Mouse (Mus musculus): ENCODE data around the gene Natd1.

Gene Natd1

GRCm38 (mm10) chr11:60914491-60914890 lies at the start of gene Natd1:
Natd1 (minus strand) TSS chr11:60914750.
- in situ Hi-C loops (cut with MboI, MseI): no loop called here

- in situ Hi-C loops (cut with MboI, MseI): no loop called here
Observed at GRCm38 (mm10) chr11:60962709-60963108, 48.2 kb upstream of the Natd1 start.

- in situ Hi-C loops (cut with MboI, MseI): no loop called here
Observed at GRCm38 (mm10) chr11:60961176-60961575, 46.6 kb upstream of the Natd1 start.

GRCm38 (mm10) chr11:60958948-60959347 lies 44.4 kb upstream of the Natd1 start:
- in situ Hi-C loops (cut with MboI, MseI): no loop called here

GRCm38 (mm10) chr11:60955621-60956383 lies 41.3 kb upstream of the Natd1 start:
- in situ Hi-C loops (cut with MboI, MseI): no loop called here

GRCm38 (mm10) chr11:60954255-60955104 lies 39.9 kb upstream of the Natd1 start:
- in situ Hi-C loops (cut with MboI, MseI): no loop called here

- in situ Hi-C loops (cut with MboI, MseI): no loop called here
Observed at GRCm38 (mm10) chr11:60953803-60954202, 39.3 kb upstream of the Natd1 start.

GRCm38 (mm10) chr11:60952986-60953385 lies 38.4 kb upstream of the Natd1 start:
- in situ Hi-C loops (cut with MboI, MseI): no loop called here

- in situ Hi-C loops (cut with MboI, MseI): no loop called here
Observed at GRCm38 (mm10) chr11:60952362-60952761, 37.8 kb upstream of the Natd1 start.

- in situ Hi-C loops (cut with MboI, MseI): no loop called here
Observed at GRCm38 (mm10) chr11:60951896-60952295, 37.3 kb upstream of the Natd1 start.

- in situ Hi-C loops (cut with MboI, MseI): no loop called here
Observed at GRCm38 (mm10) chr11:60945003-60945402, 30.5 kb upstream of the Natd1 start.

- in situ Hi-C loops (cut with MboI, MseI): loop anchor here in 1 of 2 experiments (5.0 kb wide), 1 partner anchor 215 kb away; no protein-coding TSS in a partner anchor
Observed at GRCm38 (mm10) chr11:60942263-60943015, 27.9 kb upstream of the Natd1 start.

GRCm38 (mm10) chr11:60941370-60941769 lies 26.8 kb upstream of the Natd1 start:
- in situ Hi-C loops (cut with MboI, MseI): loop anchor here in 1 of 2 experiments (5.0 kb wide), 1 partner anchor 216 kb away; no protein-coding TSS in a partner anchor

GRCm38 (mm10) chr11:60940501-60940900 lies 26.0 kb upstream of the Natd1 start:
- in situ Hi-C loops (cut with MboI, MseI): loop anchor here in 1 of 2 experiments (5.0 kb wide), 1 partner anchor 217 kb away; no protein-coding TSS in a partner anchor

- in situ Hi-C loops (cut with MboI, MseI): loop anchor here in 1 of 2 experiments (10.0 kb wide), 1 partner anchor 825 kb away; no protein-coding TSS in a partner anchor
Observed at GRCm38 (mm10) chr11:60939487-60939886, 24.9 kb upstream of the Natd1 start.

GRCm38 (mm10) chr11:60937611-60938010 lies 23.1 kb upstream of the Natd1 start:
- in situ Hi-C loops (cut with MboI, MseI): loop anchor here in 1 of 2 experiments (10.0 kb wide), 1 partner anchor 823 kb away; no protein-coding TSS in a partner anchor

GRCm38 (mm10) chr11:60935975-60936373 lies 21.4 kb upstream of the Natd1 start:
- in situ Hi-C loops (cut with MboI, MseI): loop anchor here in 1 of 2 experiments (10.0 kb wide), 1 partner anchor 821 kb away; no protein-coding TSS in a partner anchor

- in situ Hi-C loops (cut with MboI, MseI): loop anchor here in 1 of 2 experiments (10.0 kb wide), 1 partner anchor 821 kb away; no protein-coding TSS in a partner anchor
Observed at GRCm38 (mm10) chr11:60935326-60935974, 20.9 kb upstream of the Natd1 start.

GRCm38 (mm10) chr11:60934795-60935194 lies 20.2 kb upstream of the Natd1 start:
- in situ Hi-C loops (cut with MboI, MseI): loop anchor here in 1 of 2 experiments (10.0 kb wide), 1 partner anchor 820 kb away; no protein-coding TSS in a partner anchor

- in situ Hi-C loops (cut with MboI, MseI): loop anchor here in 1 of 2 experiments (10.0 kb wide), 1 partner anchor 819 kb away; no protein-coding TSS in a partner anchor
Observed at GRCm38 (mm10) chr11:60933178-60933930, 18.8 kb upstream of the Natd1 start.
